Mouse (Mus musculus) heart, postnatal 4 days (tissue): Measurements from ENCODE around the gene Trmt1. TPM values are rescaled to one million over a fixed set of nuclear protein-coding genes. Genes with fewer than 3 reads are reported as not detected.
A peak's percentile ranks its signal among the peaks of the same experiment; 100 is the strongest.

Source experiments
- DNase-seq: peaks from one replicate; pipeline ENCODE4 v3.0.0; 2021
- total RNA-seq, 2 experiments: library from RNA; stranded (reverse); gene quantifications; 2 replicates each; pipeline ENCODE4 v1.2.3; 2021

Trmt1 gene
- total RNA-seq, 2 experiments from 2014 or later, result 47.4 to 48.8 TPM

DNA sequence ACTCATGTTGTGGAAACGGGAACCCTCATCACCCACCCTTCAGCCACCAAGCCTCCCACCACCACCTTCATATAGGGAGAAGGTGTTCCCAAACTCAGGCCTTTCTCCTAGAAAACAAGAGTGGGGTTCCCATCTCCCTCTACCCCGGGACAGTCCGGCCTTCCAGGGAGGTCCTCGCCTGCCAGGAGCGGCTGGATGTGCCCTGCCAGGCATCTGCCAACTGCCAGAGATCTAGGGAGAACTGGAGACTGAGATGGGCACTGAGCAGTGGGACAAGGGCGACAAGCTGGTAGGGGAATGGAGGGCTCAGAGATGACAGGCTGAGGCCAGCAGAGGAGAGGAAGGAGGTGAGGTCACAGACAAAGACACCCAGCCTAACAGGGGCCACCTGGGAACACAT is 47.9 kb downstream of the Trmt1 start:
- DNase-seq, result no peak

DNA sequence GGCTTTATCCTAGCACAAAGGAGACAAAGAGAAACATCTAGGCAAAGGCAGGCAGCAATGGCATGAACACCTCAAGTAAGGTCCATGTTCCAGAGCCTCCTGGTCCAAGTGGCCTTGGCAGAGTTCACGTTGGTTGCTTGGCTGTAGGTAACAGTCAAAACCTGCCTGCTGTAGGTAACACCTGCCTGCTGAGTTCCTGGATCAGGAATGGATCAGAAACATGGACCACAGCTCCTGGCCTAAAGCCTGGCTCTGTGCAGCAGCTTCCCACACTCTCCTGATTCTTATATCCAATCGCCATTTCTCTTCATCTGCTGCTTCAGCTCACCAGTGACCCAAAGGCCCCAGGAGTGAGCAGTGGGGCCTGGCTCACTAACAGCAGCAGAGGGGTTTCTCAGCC is 48.6 kb downstream of the Trmt1 start:
- DNase-seq, result no peak

DNA sequence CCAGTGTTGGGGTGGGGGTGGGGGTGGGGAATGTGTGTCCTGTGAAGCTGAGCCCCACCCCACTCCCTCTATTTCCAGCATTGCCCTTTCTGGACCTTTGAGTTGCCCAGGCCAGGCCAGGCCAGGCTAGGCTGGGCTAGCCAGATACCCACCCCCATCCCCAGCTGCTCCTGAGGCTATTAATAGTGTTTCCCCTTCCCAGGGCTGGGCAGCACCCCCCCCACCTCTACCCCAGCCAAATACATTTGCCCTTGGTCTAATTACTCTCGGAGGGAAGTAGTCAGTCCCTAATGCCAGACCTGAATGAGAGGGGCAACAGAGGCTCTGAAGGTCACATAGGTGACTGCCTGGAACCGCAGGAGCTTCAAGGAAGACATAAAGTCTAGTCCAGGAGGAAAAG is 49.5 kb downstream of the Trmt1 start:
- peak; percentile 56 for DNase-seq

DNA sequence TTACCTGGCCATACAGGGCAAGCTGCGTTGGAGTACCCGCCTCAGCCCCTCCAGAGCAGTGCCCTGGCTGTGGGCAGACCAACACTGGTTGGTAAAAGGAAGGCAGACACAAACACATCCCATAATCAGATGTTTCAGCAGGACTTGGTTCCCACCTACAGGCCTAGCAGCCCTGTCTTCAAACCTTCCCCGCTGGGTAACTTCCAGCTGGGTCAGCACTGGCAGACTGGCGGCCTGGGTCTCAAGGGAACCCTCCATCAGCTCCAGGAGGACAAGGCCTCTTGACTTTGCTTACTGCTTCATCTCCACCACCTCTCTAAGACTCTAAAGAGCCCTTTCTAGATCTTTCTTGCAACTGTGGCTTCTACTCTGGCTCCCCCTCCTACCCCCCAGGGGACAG is 50.4 kb downstream of the Trmt1 start:
- no peak for DNase-seq

DNA sequence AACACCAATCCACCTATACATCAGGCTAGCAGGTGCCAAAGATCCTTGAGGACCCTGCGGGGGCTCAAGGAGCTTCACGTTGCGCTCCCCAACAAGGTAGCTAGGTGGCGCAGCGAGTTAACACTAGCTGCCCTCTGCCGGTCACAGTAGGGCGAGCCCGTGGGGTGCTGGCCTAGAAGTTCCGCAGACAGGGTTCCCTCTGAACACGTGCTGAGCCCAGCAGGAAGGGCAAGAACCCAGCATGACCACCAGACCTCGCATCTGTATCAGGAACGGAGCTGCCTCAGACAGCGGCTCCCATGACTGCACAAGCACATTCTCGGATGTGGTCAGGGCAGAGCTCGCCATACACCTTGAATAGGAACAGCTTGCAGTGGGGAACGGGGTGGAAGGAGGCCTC is 51.5 kb downstream of the Trmt1 start:
- DNase-seq, result peak; percentile 88

DNA sequence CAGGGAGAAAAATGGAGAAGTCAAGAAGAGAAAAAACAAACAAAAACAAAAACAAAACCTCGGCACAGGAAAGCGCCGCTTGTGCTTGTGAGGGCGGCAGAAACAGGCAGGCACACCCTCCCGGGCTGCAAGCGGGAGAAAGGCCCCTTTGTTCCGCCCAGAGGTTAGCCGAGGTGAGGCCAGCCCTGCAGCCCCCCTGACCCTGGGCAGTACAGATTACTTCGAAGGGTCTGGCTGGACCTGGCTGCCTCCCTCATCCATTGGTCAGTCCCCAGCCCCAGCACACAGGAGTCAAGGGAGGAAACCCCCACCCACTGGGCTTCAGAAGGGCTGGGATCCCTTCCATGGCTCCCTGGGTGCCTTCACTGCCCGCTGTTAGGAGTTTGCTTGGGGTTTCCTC is 52.2 kb downstream of the Trmt1 start:
- no peak for DNase-seq

DNA sequence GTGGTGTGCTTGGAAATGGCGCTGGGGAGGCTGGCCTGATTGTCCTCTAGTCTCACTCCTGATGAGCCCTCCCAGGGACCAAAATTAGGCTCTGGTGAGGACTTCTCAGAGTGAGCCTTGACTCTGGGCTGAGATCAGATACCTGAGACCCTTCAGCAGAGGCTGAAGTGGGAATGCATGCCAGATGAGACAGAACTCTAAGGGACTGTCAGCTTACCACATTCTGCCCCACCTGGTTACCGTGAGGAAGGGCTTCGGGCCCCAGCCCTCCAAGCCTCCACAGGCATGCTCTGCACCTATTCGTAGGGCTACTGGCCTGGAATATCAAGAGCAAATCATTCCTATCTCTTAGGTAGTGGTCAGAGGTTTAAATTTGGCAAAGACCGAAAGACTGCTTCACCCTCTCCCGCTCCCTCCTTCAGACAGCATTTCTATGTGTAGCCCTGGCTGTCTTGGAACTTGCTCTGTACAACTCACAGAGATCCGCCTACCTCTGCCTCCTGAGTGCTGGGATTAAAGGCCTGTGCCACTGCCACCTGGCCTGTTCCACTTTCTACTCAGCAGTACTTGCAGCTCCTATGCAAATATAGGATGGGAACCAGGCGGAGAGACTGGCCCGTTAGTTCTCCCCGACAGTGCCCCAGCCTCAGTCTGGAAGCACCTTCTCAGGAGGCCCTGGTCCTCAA is 52.8 kb downstream of the Trmt1 start:
- DNase-seq, result no peak

DNA sequence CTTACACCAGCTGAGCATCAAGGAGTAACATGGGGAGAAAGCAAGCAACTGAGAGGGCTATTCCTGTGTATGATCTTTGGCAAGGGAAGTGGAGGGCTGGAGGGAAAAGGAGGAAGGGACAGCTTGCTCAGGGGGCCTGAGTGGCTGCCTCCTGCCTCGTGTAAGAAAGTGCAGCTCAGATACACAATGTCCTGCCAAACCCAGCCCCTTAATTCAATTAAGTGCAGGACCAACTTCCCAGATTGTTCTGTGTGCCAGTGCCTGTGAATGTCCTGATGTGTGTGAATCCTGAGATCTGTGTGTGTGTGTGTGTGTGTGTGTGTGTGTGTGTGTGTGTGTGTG is 53.3 kb downstream of the Trmt1 start:
- no peak for DNase-seq

DNA sequence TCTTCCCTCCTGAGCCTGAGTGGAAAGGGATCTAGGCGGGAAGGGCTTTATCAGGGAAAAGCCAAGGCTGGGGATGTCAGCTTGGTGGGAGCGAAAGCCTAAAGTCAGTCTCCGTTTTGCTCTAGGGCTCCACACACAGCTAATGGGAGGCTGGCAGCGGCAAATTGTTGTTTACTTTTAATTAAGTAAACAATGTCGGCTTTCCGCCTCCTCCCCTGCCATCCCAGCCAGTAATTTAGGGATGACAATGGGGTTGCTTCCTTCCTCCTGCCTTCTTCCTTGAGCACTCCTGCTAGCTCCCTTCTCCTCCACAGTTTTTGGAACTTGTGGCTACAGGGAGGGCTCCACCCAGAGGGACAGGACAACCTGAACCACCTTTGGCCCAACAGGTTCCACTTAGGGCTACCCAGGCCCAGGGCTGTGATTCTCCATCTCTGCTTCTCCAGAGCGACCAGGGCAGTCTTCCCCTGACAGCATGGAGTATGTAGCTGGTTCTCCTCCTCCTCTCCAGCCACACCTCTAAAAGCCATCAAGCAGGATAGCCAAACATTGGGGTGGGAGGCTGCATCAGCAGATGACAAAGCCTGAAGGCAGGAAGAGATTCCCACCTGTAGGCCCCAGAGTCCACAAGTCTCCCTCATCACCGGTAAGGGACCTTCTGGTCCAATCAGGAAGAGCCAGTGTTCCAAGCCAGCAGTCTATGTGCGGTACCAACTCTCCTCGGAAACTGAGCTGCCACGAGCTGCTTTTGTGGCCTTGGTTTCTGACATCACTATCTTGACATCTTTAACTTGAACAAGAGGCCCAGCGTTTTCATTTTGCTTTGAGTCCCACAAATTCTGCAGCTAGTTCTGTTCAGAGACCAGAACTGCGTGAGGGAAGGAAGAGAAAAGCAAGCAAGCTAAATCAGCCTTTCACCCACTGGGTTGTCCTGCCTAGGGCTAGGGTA is 55.1 kb downstream of the Trmt1 start:
- DNase-seq, result no peak

DNA sequence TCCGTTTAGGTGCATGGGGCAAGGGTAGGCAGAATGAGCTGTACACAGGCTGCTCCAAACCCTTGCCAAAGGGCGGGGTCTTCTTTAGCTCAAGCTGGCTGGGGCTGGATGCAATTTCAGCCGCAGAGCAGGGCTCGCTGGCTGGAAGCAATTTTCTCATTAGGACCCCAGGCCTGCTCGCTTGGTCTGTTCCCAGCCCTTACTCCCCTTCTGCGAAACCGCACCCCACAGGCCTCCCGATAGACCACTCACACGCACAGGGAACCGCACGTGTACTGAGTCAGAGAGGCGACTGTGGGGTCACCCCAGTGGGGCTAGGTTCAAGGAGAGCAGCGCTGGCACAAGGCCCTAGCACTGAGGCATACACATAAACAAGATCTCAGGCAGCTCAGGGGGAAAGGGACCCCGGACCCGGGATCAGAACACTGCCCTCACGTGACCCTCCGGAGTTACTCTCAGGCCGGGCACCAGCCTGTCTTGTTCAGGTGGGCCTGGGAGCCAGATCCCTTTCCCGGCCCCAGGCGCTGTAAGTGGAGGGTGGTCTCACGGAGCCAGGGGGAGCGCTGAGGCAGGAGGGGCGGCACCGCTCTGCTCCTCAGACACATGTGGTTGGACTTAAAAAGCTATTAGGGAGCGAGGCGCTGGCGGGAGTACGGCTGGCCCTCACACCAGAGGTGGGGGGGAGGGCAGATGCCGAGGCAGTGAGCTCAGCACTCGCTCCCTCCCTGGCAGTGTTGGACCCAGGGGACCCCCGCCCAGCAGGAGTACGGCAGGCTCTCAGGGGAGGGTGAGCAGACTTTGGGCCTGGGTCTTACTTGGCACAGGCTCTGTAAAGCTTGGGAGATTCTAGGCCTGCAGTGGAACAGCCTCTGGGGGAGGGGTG is 56.3 kb downstream of the Trmt1 start:
- peak; percentile 81 for DNase-seq

DNA sequence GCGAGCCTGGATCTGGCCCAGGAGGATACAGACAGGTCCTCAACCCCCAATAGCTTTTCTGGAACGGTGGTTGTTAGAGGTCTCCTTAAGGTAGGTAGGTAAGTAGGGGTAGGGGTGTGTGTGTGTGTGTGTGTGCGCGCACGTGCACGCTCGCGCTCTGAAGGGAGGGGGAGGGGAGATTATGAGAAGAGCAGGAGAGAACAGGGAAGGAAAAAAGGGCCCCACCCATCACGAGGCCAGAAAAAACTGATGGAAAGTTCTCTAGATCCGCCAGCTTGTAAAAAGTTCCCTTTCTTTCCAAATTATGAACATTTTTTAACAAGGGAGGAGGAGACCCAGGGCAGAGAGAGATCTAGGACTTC is 56.9 kb downstream of the Trmt1 start:
- no peak for DNase-seq

DNA sequence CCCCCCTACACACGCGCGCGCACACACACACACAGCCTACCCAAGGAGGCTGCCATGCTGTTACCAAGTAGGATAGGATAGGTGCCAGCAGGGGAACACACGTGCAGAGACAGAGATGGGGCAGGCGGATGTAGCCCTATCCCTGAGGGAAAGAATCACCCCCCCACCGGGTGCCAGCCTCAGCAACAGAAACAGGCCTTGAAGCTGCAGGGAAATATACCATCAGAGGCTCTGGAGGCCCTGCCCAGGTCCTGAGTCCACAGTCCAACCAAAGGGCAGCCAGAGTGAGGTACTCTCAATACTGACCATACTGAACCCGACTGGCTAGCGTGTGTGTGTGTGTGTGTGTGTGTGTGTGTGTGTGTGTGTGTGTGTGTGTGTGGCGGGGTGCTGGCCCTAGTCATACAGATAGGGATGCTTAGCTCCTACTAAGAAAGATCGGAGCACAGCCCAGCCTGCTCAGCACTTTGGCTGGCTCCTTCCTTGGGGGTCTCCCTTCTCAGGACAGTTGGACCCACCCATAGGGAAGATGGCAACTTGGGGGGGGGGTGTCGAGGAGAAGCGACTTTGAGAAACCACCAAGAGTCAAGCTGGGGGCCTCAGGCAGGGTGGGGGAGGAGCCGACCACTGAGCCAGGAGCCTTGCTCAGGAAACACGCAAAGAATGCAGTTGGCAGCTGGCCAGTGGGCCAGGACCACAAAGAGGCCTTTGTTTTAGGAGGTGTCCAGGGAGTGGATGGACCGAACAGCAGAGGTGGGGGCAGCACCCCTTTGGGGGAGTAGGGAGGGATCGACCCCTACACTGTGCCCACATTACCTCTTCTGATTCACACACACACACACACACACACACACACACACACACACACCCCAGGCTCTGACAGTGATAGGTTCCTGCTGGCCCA is 57.7 kb downstream of the Trmt1 start:
- peak; percentile 92 for DNase-seq

DNA sequence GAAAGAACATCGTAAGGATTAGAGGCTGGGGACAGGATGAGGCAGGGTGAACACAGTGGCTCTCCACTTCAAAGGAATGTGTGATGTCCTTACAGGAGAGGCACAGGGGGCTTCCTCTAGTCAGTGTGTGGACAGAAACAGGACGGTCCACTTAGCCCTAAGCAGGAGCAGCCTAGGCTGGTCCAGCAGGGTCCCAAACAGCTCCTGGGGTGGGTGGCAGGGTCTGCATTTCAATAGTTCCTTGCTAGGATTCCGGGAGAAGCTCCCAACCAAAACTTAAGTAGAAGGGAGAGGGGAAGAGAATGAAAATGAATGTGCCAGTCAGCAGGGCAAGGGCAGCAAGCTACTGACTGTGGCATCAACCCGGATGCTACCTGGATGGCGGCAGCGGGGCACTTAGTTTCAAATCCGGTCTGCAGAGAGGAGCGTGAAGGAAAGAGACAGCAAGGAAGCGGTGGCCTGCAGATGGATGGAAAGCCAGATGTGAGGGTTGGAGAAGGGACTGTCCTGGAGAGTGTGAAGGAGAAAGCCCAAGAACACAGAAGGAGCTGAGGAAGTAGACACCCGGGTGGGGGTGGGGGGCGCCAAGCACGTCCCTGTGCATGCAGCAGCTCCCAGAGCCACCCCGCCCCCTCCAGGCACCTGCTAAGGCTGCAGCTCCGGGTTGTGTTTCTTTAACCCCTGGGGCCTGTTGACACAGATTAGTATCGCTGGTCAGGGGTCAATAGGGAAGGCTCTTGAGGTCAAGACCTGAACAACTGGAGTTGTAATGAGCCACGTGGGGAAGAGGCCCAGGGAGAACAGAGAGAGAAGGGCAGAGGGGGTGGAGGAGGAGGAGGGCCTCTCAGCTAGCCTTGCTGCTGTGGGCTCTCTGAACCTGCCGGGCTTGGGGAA is 59.2 kb downstream of the Trmt1 start:
- DNase-seq, result no peak

Other genes starting within 250 kb of the Trmt1 start
- 10 to 100 TPM; 33.3 to 35.5 TPM for gene Ier2, start 23.5 kb upstream of the Trmt1 start, total RNA-seq
- 10 to 100 TPM; 65.0 to 68.7 TPM for gene Nacc1, start 1.6 kb downstream of the Trmt1 start, total RNA-seq
- gene Lyl1, start 15.2 kb downstream of the Trmt1 start, total RNA-seq, result 10 to 100 TPM in 1 of 2 experiments, 1 to 10 TPM in 1; 9.6 to 10.6 TPM
- 1 to 10 TPM; 1.1 to 1.3 TPM for gene G430095P16Rik, start 36.7 kb downstream of the Trmt1 start, total RNA-seq
- 100 to 1,000 TPM; 189 to 211 TPM for gene Nfix, start 114.0 kb downstream of the Trmt1 start, total RNA-seq
- 1 to 10 TPM; 3.4 to 3.6 TPM for gene Dand5, start 136.5 kb downstream of the Trmt1 start, total RNA-seq
- 10 to 100 TPM; 24.2 to 26.2 TPM for gene Gadd45gip1, start 145.2 kb downstream of the Trmt1 start, total RNA-seq
- 10 to 100 TPM; 90.9 to 91.8 TPM for gene Rad23a, start 154.4 kb downstream of the Trmt1 start, total RNA-seq
- gene Calr, start 160.6 kb downstream of the Trmt1 start, total RNA-seq, result 100 to 1,000 TPM; 320 to 358 TPM
- gene Farsa, start 170.7 kb downstream of the Trmt1 start, total RNA-seq, result 10 to 100 TPM; 36.3 to 37.0 TPM
- gene Syce2, start 185.8 kb downstream of the Trmt1 start, total RNA-seq, result 10 to 100 TPM; 10.5 to 12.7 TPM
- 10 to 100 TPM; 29.7 to 33.0 TPM for gene Gcdh, start 207.6 kb downstream of the Trmt1 start, total RNA-seq
- under 1 TPM in 1 of 2 experiments, not detected in 1; 0.23 TPM for gene Klf1, start 215.6 kb downstream of the Trmt1 start, total RNA-seq
- 1 to 10 TPM; 6.0 to 7.1 TPM for gene Dnase2a, start 222.3 kb downstream of the Trmt1 start, total RNA-seq